Mouse (Mus musculus) yolk sac, embryonic 10.5 days (tissue): ENCODE data around the gene Ifi204.
"Not testable (repeated sequence)": the region's sequence is repeated elsewhere in the genome, so short reads cannot be mapped to it uniquely, and the experiment has no call there.

ENCODE experiments used
- DNase-seq: peaks from one replicate; pipeline ENCODE4 v3.0.0-alpha.2; 2017; ENCODE audit warnings: low spot score

Gene Ifi204

GRCm38 (mm10) chr1:173766848-173767617 is at the start of gene Ifi204:
TSS of gene Ifi204 (minus strand) at chr1:173766943.
- DNase-seq = not testable (repeated sequence)

DNA sequence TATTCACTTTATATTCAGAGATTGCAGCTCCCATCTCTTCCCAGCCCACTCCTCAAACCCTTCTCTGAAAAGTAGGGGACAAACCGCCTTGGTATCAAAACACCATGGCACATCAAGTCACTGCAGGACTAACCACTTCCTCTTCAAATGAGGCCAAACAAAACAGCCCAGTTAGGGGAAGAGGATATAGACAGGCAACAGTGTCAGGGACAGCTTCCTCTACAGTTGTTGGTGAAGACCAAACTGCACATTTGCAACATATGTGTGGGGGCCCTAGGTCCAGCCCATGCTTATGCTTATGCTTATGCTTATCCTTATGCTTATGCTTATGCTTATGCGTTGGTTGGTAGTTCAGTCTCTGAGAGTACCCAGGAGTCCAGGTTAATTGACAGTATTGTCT is 42.6 kb upstream of the Ifi204 start:
- not testable (repeated sequence) for DNase-seq

DNA sequence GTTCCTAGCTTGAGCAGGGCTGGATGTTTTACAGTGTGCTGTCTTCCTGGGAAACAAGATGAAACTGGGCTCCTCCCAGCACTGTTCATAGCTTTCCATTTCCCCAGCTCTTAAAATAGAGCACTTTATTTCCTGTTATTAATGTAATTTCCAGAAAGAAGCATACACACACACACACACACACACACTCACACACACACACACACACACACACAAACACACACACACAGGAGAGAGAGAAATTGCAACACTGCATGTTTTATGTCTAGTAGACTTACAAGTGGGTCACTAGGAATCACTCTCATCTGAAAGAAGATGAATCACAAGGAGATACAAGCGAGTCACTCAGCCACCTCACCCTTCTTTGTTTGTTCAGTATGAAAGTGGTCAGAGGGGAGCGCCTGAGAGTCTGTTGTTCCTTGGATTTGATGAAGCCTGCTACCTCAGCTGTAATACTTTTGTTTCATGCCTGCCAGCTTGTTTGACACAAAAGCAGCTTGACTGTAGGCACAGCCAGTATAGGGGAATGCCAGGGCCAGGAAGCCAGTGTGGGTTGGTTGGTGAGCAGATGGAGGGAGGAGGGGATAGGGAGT is 36.0 kb upstream of the Ifi204 start:
- DNase-seq = not testable (repeated sequence)

- not testable (repeated sequence) for DNase-seq
Measured at GRCm38 (mm10) chr1:173802207-173802606, 35.5 kb upstream of the Ifi204 start.

GRCm38 (mm10) chr1:173801791-173802190 is 35.0 kb upstream of the Ifi204 start:
- not testable (repeated sequence) for DNase-seq

DNA sequence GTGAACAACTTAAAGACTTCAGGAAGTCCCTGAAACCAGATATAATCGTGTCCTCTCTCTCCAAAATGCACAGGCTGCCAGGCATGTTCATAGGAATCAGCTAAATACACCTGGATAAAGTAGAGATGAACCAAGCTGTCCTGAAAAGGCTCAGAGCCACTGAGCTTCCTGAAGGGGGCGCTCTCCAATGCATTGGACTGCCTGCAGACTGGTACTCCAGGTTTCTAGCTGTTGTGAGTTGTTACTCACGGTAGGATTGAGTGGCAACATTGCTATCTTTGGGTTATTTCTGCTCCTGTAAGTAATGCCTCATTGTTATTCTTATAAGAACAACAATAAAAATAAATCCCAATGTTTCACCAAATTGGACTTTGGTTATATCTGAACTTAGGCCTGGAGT is 6.7 kb upstream of the Ifi204 start:
- not testable (repeated sequence) for DNase-seq

GRCm38 (mm10) chr1:173760032-173760431 is 6.7 kb downstream of the Ifi204 start:
- DNase-seq = not testable (repeated sequence)

GRCm38 (mm10) chr1:173742262-173742661 is 24.5 kb downstream of the Ifi204 start:
- DNase-seq = no peak

GRCm38 (mm10) chr1:173741656-173742055 is 25.1 kb downstream of the Ifi204 start, which contains the start of gene Ifi207:
TSS of gene Ifi207 (minus strand) at chr1:173741747.
- no peak for DNase-seq

DNA sequence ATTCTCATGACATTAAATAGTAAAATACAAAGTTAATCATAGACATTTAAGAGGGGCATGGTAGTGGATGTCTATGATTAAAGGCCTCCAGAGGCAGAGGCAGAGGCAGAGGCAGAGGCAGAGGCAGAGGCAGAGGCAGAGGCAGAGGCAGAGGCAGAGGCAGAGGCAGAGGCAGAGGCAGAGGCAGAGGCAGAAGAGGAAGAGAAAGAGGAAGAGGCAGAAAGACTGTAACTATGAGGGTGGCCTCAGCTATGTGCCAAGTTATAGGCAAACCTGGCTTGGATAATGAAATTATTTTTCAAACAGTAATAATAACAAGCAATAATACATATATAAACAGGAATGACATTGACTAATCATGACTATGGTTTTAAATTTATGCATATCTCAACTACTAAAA is 26.2 kb downstream of the Ifi204 start:
- DNase-seq = no peak

GRCm38 (mm10) chr1:173736986-173737385 is 29.8 kb downstream of the Ifi204 start:
- DNase-seq = no peak

GRCm38 (mm10) chr1:173735015-173735414 is 31.7 kb downstream of the Ifi204 start:
- DNase-seq = not testable (repeated sequence)

- peak; percentile 9 for DNase-seq
Measured at GRCm38 (mm10) chr1:173733219-173733618, 33.5 kb downstream of the Ifi204 start.
